Mouse (Mus musculus) adrenal gland, postnatal 4 days (tissue): ENCODE measurements around the gene Slc18b1. TPM values are rescaled to one million over a fixed set of nuclear protein-coding genes. Genes with fewer than 3 reads are reported as not detected.

Experiments
- DNase-seq, 2 experiments: peaks; one replicate each; pipeline ENCODE4 v3.0.0; 2021 to 2022; ENCODE audit warnings: low spot score in 2 of 2, mixed read lengths in 2 of 2
- total RNA-seq, 2 experiments: library from RNA; stranded (reverse); gene quantifications; 2 replicates each; pipeline ENCODE4 v1.2.3; 2021

Slc18b1 gene
- total RNA-seq, 2 experiments from 2014 or later, result 58.7 to 62.1 TPM

GRCm38 (mm10) chr10:23804665-23805064, 7.9 kb downstream of the Slc18b1 start:
- no peak for DNase-seq

GRCm38 (mm10) chr10:23806201-23806600, 9.4 kb downstream of the Slc18b1 start:
- DNase-seq, result no peak

GRCm38 (mm10) chr10:23811635-23812437, 15.1 kb downstream of the Slc18b1 start:
- peak; percentile 18 to 42 for DNase-seq

GRCm38 (mm10) chr10:23812438-23812759, 15.6 kb downstream of the Slc18b1 start:
- DNase-seq, result no peak

- no peak for DNase-seq
Observed at GRCm38 (mm10) chr10:23812852-23813766, 16.3 kb downstream of the Slc18b1 start.

- DNase-seq, result peak; percentile 50 to 53
Observed at GRCm38 (mm10) chr10:23815168-23815567, 18.4 kb downstream of the Slc18b1 start.

- DNase-seq, result no peak
Observed at GRCm38 (mm10) chr10:23816241-23816640, 19.5 kb downstream of the Slc18b1 start.

- DNase-seq, result no peak
Observed at GRCm38 (mm10) chr10:23826516-23826915, 29.7 kb downstream of the Slc18b1 start.

- no peak for DNase-seq
Observed at GRCm38 (mm10) chr10:23836003-23836964, 39.5 kb downstream of the Slc18b1 start.

GRCm38 (mm10) chr10:23837115-23837514, 40.3 kb downstream of the Slc18b1 start:
- no peak for DNase-seq

- no peak for DNase-seq
Observed at GRCm38 (mm10) chr10:23838910-23839309, 42.1 kb downstream of the Slc18b1 start.

- DNase-seq, result no peak
Observed at GRCm38 (mm10) chr10:23839368-23839767, 42.6 kb downstream of the Slc18b1 start.

GRCm38 (mm10) chr10:23840496-23840895, 43.7 kb downstream of the Slc18b1 start:
- no peak for DNase-seq

- DNase-seq, result no peak
Observed at GRCm38 (mm10) chr10:23851228-23851912, 54.6 kb downstream of the Slc18b1 start, which contains the start of gene Vnn3. Gene Vnn3 (plus strand): TSS chr10:23851462.

GRCm38 (mm10) chr10:23852096-23852495, 55.3 kb downstream of the Slc18b1 start:
- no peak for DNase-seq

- no peak for DNase-seq
Observed at GRCm38 (mm10) chr10:23864362-23865312, 67.9 kb downstream of the Slc18b1 start.
